Mouse (Mus musculus) neural tube, embryonic 14.5 days (tissue): Measurements from ENCODE around the gene C8b. TPM values are rescaled to one million over a fixed set of nuclear protein-coding genes. Genes with fewer than 3 reads are reported as not detected.

ENCODE experiments used
- ATAC-seq: fragments of 200-750 bp; cut with Nextera tagmentation; 2 replicates; pipeline ENCODE4 v1.8.0; 2017; ENCODE audit warnings: low read depth, mild to moderate bottlenecking, moderate TSS enrichment, moderate library complexity
- H3K27ac ChIP-seq: fragments of 300-500 bp; sonication (generic); 2 replicates; pipeline ENCODE4 v1.5.1; 2014; ENCODE audit warnings: low read depth, mild to moderate bottlenecking, control low read depth, low read length, moderate library complexity, mixed read lengths
- H3K27me3 ChIP-seq: fragments of 300-500 bp; sonication (generic); 2 replicates; pipeline ENCODE4 v1.6.1; 2014; ENCODE audit warnings: low read length; ENCODE audit not compliant: control insufficient read depth, insufficient read depth
- H3K36me3 ChIP-seq: fragments of 300-500 bp; sonication (generic); 2 replicates; pipeline ENCODE4 v1.6.1; 2014; ENCODE audit warnings: low read length, mixed read lengths; ENCODE audit not compliant: control insufficient read depth, insufficient read depth
- H3K4me1 ChIP-seq: fragments of 300-500 bp; sonication (generic); 2 replicates; pipeline ENCODE4 v1.6.1; 2014; ENCODE audit warnings: low read length; ENCODE audit not compliant: control insufficient read depth, insufficient read depth
- H3K4me2 ChIP-seq: fragments of 300-500 bp; sonication (generic); 2 replicates; pipeline ENCODE4 v1.6.1; 2014; ENCODE audit warnings: mild to moderate bottlenecking, low read depth, low read length, control low read depth
- H3K4me3 ChIP-seq: fragments of 300-500 bp; sonication (generic); 2 replicates; pipeline ENCODE4 v1.5.1; 2014; ENCODE audit warnings: low read depth, low read length, control low read depth, mixed read lengths
- H3K9ac ChIP-seq: fragments of 300-500 bp; sonication (generic); replicated peaks from 2 replicates; pipeline ENCODE4 v1.6.1; 2014; ENCODE audit warnings: low read depth, mild to moderate bottlenecking, control low read depth, low read length, mixed read lengths
- H3K9me3 ChIP-seq: fragments of 300-500 bp; sonication (generic); 2 replicates; pipeline ENCODE4 v1.6.1; 2016; ENCODE audit warnings: low read length; ENCODE audit not compliant: control insufficient read depth
- WGBS: fragments of 180-500 bp; shearing (Covaris S2); extraction: QIAGEN DNeasy Blood & Tissue Kit; methylation state at CpG from one replicate; pipeline ENCODE4 v1.1.7; 2014; 5-methylcytosine and 5-hydroxymethylcytosine counted together
- polyA plus RNA-seq: library from polyadenylated mRNA; unstranded; fragments of >200 nt; fragmentation: Nextera tagmentation; extraction: Ambion mirVana; gene quantifications from 2 replicates; pipeline ENCODE4 v1.2.1, GENCODE M21; 2014

C8b gene
- polyA plus RNA-seq, 1 experiment from 2014 or later: 0.52 TPM

GRCm38 (mm10) chr4:104798951-104799350 lies 32.8 kb downstream of the C8b start:
- no peak overlapping the region for H3K9ac ChIP-seq
- H3K4me1 ChIP-seq: no peaks in the 10 kb centered on the region
- H3K9me3 ChIP-seq: no peaks in the 10 kb centered on the region
- no peak for ATAC-seq
- H3K4me2 ChIP-seq: no peak overlapping the region
- no peak overlapping the region for H3K27ac ChIP-seq
- H3K36me3 ChIP-seq: no peaks in the 10 kb centered on the region
- 80% methylated on average over 9 of the region's 9 CpGs for WGBS
- H3K4me3 ChIP-seq: no peak overlapping the region
- no peaks in the 10 kb centered on the region for H3K27me3 ChIP-seq

DNA sequence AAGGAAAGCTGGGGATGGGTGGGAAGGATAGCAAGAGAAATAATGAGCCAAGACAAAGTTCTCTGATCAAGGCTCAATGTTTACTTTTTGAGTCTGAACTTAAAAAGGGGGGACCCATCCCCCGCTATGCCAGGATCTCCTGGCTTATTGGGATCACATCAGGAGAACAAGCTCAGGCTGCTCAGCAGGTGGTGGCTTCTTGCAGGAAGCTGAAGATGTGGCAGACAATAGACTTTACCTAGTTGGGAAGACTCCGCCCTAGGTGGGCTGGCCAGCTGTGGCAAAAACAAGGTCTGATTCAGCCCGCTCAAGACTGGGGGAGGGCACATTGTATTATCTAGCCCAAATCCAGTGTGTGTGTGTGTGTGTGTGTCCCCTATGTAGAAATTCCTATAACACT lies 35.5 kb downstream of the C8b start:
- Histone ChIP-seq H3K9me3 (no peaks in the 10 kb centered on the region), H3K36me3 (no peaks in the 10 kb centered on the region), H3K4me3 (no peak overlapping the region), H3K27ac (no peak overlapping the region), H3K4me2 (no peak overlapping the region), H3K9ac (no peak overlapping the region), H3K4me1 (0 out of 2 replicates have a peak, but pooled peaks cover 2% of the 10 kb centered on the region), H3K27me3 (no peaks in the 10 kb centered on the region)
- ATAC-seq: no peak
- WGBS: 92% methylated on average over 3 of the region's 3 CpGs

GRCm38 (mm10) chr4:104804100-104804499 lies 38.0 kb downstream of the C8b start:
- WGBS: 88% methylated on average over 4 of the region's 4 CpGs
- Histone ChIP-seq H3K27ac (no peak overlapping the region), H3K36me3 (no peaks in the 10 kb centered on the region), H3K4me2 (no peak overlapping the region), H3K9ac (no peak overlapping the region), H3K4me1 (0 out of 2 replicates have a peak, but pooled peaks cover 2% of the 10 kb centered on the region), H3K9me3 (no peaks in the 10 kb centered on the region), H3K4me3 (no peak overlapping the region), H3K27me3 (no peaks in the 10 kb centered on the region)
- no peak for ATAC-seq

GRCm38 (mm10) chr4:104805414-104806257 lies 39.5 kb downstream of the C8b start:
- no peak overlapping the region for H3K4me3 ChIP-seq
- H3K27ac ChIP-seq: no peak overlapping the region
- no peaks in the 10 kb centered on the region for H3K27me3 ChIP-seq
- H3K4me2 ChIP-seq: no peak overlapping the region
- WGBS: 44% methylated on average over 19 of the region's 19 CpGs
- no peaks in the 10 kb centered on the region for H3K36me3 ChIP-seq
- ATAC-seq: peak; percentile 81
- no peaks in the 10 kb centered on the region for H3K9me3 ChIP-seq
- 0 out of 2 replicates have a peak, but pooled peaks cover 2% of the 10 kb centered on the region for H3K4me1 ChIP-seq
- H3K9ac ChIP-seq: no peak overlapping the region

- ATAC-seq: peak; percentile 64; the same call in 1 of the 2 replicates
- no peaks in the 10 kb centered on the region for H3K27me3 ChIP-seq
- no peaks in the 10 kb centered on the region for H3K9me3 ChIP-seq
Observed at GRCm38 (mm10) chr4:104810710-104811286, 44.7 kb downstream of the C8b start.

GRCm38 (mm10) chr4:104813617-104814016 lies 47.5 kb downstream of the C8b start:
- H3K27me3 ChIP-seq: no peaks in the 10 kb centered on the region
- H3K4me1 ChIP-seq: no peaks in the 10 kb centered on the region
- no peak for ATAC-seq
- H3K4me2 ChIP-seq: no peak overlapping the region
- 72% methylated on average over 2 of the region's 2 CpGs for WGBS
- H3K36me3 ChIP-seq: no peaks in the 10 kb centered on the region
- no peak overlapping the region for H3K4me3 ChIP-seq
- no peaks in the 10 kb centered on the region for H3K9me3 ChIP-seq
- H3K9ac ChIP-seq: no peak overlapping the region
- H3K27ac ChIP-seq: no peak overlapping the region

More at GRCm38 (mm10) chr4:104810710-104811286, 44.7 kb downstream of the C8b start:
- Histone ChIP-seq H3K4me1 (no peaks in the 10 kb centered on the region), H3K36me3 (no peaks in the 10 kb centered on the region), H3K4me2 (no peak overlapping the region), H3K27ac (no peak overlapping the region), H3K9ac (no peak overlapping the region), H3K4me3 (no peak overlapping the region)
- WGBS: 56% methylated on average over 10 of the region's 10 CpGs

DNA sequence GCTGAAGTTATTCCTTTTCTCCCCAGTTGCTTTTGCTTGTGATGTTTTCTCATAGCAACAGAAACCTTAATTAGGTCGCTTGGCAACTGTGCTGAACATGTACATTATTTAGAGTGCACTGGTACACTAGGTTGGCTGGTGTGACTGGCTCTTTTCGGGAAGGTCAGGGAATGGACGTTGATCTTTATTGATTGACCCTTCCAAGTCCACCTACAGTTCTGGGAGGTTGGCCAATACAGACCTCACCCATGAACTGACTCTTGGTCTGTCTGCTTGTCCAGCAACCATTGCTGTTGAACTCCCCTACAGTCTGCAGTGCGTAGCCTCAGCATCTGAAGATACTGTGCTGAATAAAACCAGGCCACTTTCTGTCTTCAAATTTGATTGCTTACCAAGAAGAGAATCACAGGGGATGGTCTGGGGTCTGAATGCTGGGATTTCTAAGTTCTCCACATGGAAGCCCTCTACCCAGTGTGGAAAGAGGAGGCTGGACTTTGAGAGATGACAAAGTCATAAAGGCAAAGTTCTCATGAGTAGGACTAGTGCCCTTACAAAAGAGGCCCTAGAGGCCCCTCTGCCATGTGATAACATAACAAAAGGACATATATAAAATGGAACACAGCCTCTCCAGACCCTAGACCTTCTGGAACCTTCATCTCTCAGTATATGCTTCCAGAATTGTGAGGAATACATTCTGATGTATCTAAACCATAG lies 50.6 kb downstream of the C8b start:
- no peak overlapping the region for H3K4me3 ChIP-seq
- H3K27me3 ChIP-seq: no peaks in the 10 kb centered on the region
- ATAC-seq: no peak
- no peak overlapping the region for H3K4me2 ChIP-seq
- no peaks in the 10 kb centered on the region for H3K9me3 ChIP-seq
- H3K9ac ChIP-seq: no peak overlapping the region
- no peak overlapping the region for H3K27ac ChIP-seq
- H3K4me1 ChIP-seq: no peaks in the 10 kb centered on the region
- 87% methylated on average over 4 of the region's 4 CpGs for WGBS
- no peaks in the 10 kb centered on the region for H3K36me3 ChIP-seq

DNA sequence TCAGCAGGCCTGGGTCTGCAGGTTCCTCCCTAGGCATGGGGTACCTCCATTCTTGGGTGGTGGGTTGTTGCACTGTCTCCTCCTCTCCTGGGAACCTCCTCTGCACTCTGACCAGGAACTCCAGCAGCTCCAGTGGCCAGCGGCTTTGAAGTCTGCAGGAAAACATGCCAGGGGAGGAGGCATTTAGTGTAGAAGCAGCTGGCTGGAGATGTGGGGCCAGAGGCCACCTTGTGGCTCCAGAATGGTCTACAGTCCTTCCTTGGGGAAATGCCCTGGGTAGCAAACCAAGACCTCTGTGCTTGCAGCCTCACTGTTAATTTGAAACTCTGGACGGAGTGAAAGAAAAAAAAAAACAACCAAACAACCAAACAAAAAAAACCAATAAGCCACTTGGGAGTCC lies 51.4 kb downstream of the C8b start:
- Histone ChIP-seq H3K4me2 (no peak overlapping the region), H3K27ac (no peak overlapping the region), H3K4me3 (no peak overlapping the region), H3K36me3 (no peaks in the 10 kb centered on the region), H3K9ac (no peak overlapping the region), H3K4me1 (no peaks in the 10 kb centered on the region), H3K9me3 (no peaks in the 10 kb centered on the region), H3K27me3 (no peaks in the 10 kb centered on the region)
- no peak for ATAC-seq
- 62% methylated on average over 2 of the region's 2 CpGs for WGBS

DNA sequence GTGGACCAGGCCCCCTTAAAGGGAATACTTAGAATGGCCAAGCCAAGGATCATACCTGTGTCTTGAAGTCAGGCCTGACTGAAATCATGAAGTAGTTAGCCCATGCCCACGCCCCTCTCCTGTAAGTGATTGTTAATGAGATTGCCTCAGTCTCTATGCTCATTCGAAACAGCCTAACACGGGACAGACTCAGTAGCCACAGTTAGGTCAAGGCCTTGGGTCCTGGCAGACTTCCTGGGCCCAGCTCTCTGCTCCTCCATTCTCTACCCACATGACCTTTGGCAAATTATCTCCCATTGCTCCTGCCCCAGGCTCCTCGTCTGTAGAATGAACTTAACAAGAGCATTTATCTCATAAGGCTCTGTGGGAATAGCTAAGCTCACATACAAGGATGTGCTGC lies 52.9 kb downstream of the C8b start:
- H3K27ac ChIP-seq: no peak overlapping the region
- ATAC-seq: no peak
- no peak overlapping the region for H3K4me2 ChIP-seq
- no peaks in the 10 kb centered on the region for H3K9me3 ChIP-seq
- WGBS: 76% methylated on average over 4 of the region's 4 CpGs
- no peak overlapping the region for H3K9ac ChIP-seq
- no peaks in the 10 kb centered on the region for H3K36me3 ChIP-seq
- no peaks in the 10 kb centered on the region for H3K4me1 ChIP-seq
- H3K4me3 ChIP-seq: no peak overlapping the region
- H3K27me3 ChIP-seq: no peaks in the 10 kb centered on the region
